Mouse (Mus musculus) adrenal gland, adult (tissue): ENCODE measurements around the gene Ppp3ca.
"Not testable (repeated sequence)": the region's sequence is repeated elsewhere in the genome, so short reads cannot be mapped to it uniquely, and the experiment has no call there.

Experiments
- DNase-seq, 2 experiments: peaks; one replicate each; pipeline ENCODE4 v3.0.0; 2022 to 2023; ENCODE audit warnings: low spot score in 1 of 2; ENCODE audit not compliant: inconsistent age in 2 of 2

Gene Ppp3ca

GRCm38 (mm10) chr3:136686429-136686828 is 16.5 kb downstream of the Ppp3ca start:
- no peak for DNase-seq

- DNase-seq, result no peak
Measured at GRCm38 (mm10) chr3:136688101-136688586, 18.2 kb downstream of the Ppp3ca start.

DNA sequence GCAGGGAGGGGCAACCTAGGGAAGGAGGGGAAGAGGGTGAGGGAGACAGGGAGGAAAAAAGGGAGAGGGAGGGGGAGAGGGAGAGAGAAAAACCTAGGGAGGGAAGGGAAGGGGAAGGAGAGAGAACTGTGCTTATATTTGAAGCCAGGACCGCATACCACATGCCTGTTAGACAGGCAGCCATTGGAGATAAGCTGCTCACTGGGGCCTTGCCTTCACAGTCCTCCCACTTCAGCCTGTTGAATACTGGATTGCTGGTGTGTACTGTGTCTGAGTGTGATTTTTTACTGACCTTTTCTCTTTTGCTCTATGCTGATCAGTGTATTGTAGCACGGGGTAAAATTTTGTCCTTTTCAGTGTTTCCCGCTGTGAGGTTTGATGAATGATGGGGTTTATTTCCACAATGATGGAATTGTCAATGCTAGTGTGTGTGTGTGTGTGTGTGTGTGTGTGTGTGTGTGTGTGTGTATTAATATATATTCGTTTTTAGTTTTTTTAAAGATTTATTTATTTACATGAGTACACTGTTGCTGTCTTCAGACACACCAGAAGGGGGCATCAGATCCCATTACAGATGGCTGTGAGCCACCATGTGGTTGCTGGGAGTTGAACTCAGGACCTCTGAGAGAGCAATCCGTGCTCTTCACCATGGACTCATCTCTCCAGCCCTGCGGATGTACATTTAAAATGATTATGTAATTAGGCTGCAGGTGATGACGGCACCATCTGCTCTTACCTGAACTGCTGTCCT is 20.0 kb downstream of the Ppp3ca start:
- DNase-seq, result no peak

DNA sequence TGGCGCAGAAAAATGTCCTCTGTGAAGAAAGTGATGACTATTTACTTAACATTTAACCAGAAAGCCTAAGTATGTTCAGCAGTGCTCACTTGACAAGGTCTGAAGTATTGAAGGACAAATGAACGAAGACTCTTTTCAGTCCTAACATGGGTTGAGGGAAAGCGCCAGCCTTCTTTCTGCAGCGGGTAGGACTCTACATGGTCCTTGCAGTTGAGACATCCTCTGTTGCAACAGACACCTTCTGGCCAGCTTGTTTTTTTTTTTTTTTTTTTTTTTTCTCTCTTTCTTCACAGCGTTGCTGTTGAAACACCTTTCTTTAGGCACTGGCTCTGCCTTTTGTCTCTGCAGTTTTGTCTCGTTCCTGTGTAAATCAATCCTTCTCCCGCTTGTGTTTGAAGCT is 22.1 kb downstream of the Ppp3ca start:
- peak in 1 of 2 experiments; percentile 70 for DNase-seq

DNA sequence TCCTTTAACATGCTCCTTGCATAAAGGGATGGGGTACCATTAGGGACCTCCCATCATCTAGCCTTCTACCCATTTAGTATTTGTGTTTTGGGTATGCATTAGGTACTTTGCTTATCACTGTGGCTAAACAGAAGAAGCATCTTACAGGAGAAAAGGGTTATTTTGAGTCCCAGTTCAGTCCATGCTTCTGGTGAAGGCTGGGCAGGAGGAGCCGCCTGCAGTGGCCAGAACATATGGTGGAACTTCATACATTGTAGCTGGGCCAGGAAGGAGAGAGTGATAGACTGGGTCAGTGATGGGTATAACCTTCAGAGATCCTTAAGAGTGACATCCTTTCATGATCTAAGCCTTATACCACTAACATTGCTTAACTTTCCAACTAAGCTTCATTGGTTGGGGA is 23.6 kb downstream of the Ppp3ca start:
- no peak for DNase-seq

- DNase-seq, result no peak
Measured at GRCm38 (mm10) chr3:136697626-136698191, 27.8 kb downstream of the Ppp3ca start.

DNA sequence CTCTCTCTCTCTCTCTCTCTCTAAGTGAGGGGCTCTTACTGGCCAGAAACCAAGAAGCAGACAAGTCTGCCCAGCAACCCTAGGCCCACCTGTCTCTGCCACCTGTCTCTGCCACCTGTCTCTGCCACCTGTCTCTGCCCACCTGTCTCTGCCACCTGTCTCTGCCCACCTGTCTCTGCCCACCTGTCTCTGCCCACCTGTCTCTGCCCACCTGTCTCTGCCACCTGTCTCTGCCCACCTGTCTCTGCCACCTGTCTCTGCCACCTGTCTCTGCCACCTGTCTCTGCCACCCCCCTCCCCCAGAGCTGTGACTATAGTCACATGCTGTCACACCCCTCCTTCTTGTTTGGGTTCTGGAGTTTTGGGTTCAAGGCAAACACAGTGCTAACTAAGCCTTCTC is 29.8 kb downstream of the Ppp3ca start:
- DNase-seq, result not testable (repeated sequence)

GRCm38 (mm10) chr3:136700447-136701009 is 30.6 kb downstream of the Ppp3ca start:
- DNase-seq, result peak in 1 of 2 experiments; percentile 24

- DNase-seq, result no peak
Measured at GRCm38 (mm10) chr3:136702861-136703260, 32.9 kb downstream of the Ppp3ca start.

DNA sequence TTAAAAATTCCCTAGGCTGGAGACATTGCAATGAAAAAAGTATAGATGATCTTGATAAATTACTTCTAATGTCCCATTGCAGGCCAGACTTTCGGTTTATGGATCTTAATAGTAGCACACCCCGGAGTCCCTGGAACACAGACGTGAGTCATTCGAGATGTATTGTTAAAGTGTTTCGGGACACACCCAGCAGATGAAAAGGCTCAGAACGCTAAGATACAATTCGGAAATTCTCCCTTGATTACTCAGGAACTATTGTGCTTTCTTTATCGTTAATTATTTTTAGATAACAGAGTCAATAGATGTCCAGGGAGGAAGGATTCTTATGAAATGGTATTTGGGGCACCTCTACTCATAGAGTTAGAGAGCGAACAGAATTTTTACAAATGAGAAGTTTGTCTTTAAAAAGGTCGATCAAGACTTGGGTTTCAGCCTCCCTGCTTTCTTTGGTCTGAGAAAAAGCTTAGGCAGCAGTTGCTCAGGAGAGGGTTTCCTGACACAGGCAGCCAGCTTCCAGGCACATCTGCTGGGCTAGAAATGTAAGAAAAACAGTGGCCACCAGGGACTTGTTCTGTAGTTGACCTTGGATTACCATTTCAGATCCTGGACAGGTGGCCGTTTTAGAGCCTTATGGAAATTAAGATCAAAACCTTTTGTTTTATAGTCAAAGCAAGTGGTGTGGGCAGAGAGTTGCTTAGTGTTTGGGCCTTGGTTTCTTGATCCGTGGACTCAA is 34.8 kb downstream of the Ppp3ca start:
- DNase-seq, result peak in 1 of 2 experiments; percentile 46

GRCm38 (mm10) chr3:136706048-136706447 is 36.1 kb downstream of the Ppp3ca start:
- no peak for DNase-seq

DNA sequence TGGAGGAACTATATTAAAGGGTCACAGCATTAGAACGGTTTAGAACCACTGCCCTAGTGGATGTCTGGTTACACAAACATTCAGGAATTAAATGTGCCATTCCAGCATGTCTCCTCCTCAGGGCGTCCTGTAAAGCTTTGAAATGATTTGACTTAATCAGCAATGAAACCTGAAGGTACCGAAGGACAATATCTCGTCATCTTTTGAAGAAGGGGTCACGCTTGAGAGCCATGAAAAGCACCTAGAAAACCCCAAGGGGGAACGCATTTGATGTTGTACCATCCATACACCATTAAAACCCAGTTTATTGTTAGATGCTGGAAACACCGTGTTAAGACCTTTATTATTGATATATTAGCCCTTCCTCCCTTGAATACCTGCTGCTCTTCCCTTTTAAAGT is 36.8 kb downstream of the Ppp3ca start:
- DNase-seq, result no peak

DNA sequence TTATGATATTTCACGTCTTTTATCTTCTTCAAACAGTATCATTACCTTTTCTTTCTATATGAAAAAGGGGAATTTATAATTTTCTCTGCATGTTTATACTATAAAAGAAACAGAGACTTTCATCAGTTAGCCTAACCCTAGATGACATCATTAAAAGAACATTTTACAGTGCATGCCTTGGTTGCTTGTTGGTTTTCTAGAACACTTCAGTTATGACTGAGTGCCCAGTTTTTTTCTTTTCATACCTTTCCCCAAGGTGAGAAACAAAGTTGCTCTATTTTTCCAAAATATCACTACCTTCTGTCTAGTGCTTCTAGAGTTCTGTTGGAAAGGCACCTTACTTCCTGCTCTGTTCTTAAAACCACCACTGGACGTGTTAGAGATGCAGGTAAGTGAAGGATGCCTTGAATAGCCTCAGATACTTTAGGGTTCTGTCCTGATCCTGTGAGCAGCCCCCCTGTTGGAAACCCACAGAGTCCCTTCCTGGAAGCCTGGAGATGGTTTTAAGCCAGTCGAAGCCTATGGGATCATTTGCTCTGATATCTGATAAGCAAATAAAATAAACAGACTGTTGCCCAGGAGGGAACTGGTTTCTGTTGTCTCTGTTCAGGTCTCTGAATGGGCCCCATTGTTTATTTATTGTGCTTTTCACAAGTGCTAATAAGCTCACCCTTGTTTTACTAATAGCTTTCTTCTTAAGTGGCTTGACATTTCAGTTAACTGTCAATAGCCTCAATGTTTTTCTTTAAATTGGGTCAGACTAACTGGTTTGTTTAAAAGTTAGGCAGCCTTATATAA is 37.5 kb downstream of the Ppp3ca start:
- DNase-seq, result peak in 1 of 2 experiments; percentile 35

DNA sequence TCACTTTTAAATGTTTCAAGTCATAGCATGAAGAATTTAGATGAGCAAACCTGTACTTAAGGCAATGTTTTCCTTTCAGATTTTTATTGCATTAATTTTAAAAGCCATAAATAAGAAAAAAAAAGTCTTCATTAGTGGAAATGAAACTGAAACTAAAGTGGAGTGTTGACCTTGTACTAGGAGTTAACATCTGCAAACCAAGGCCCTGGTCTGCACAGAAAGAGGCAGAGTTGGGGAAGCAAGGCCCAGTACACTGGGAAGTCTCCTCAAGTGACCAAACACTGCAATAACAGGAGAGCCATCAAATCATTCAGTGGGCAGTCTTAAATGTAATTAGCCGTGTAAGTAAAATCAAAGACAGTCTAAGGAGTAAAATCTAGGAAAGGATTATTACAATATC is 38.3 kb downstream of the Ppp3ca start:
- peak in 1 of 2 experiments; percentile 72 for DNase-seq

DNA sequence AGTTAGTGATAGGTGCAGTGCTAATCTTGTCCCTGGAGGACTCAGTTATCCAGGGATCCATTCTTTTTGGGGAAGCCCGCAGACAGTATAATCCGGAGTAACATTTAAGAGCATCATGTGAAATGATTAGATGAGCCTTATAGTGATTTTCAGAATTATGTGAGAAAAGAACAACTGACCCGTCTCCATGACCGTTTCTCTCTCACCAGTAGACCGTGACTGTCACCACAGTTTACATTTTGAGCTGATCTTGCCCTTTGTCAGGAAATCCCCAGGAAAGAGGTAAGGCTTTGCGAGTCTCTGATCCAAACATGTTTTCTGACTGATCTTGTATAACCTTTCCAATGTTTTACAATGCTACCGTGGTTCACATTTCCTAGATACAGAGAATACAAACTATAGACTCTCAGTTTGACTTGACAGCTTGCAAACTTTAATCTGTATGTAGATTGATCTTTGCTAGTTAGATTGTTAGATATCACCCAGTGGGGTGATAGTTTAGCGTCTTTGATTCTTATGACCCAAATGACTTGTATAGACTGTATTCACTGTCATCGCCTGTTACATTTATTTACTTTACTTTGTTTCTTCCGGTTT is 40.5 kb downstream of the Ppp3ca start:
- DNase-seq, result no peak

DNA sequence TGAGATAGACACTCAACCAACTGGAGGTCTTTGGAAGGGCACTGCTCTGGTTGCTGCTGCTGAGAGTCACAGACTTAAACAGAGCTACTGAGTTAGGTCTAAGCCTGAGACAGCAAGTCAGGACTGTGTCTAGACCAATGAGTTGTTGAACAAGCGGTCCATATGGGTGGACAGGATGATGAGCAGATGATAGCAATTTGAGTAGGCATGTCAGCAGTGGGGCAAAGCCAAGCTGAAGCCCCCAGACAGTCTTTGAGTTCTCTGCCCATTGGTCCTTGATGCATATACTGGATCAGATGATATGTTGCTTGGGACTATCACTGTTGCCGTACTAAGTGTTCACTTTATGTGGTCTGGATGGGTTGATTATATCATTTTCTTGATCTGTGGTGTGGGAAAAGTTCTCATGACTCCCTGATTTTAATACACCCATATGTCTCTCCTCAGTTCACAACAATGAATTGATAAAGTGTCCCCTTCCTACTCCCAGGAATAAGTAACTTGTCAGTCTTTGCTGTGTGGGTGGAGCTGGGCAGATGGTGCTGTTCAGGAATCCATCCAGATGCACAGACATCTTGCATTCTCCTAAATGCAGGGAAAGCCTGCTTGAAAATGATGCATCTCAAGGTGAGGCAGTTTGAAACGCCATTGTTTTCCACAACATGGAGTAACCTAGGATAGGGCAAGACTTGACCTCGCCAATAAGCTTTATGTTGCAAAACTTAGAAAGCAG is 44.5 kb downstream of the Ppp3ca start:
- no peak for DNase-seq

- DNase-seq, result no peak
Measured at GRCm38 (mm10) chr3:136716247-136716646, 46.3 kb downstream of the Ppp3ca start.

- no peak for DNase-seq
Measured at GRCm38 (mm10) chr3:136718412-136718811, 48.5 kb downstream of the Ppp3ca start.

GRCm38 (mm10) chr3:136721241-136721640 is 51.3 kb downstream of the Ppp3ca start:
- no peak for DNase-seq
